Mouse (Mus musculus) liver, embryonic 14.5 days (tissue): Measurements from ENCODE around the gene Plb1. TPM values are rescaled to one million over a fixed set of nuclear protein-coding genes. Genes with fewer than 3 reads are reported as not detected.
A peak's percentile ranks its signal among the peaks of the same experiment; 100 is the strongest.

Experiments used
- ATAC-seq: fragments of 200-750 bp; cut with Nextera tagmentation; 2 replicates; pipeline ENCODE4 v1.8.0; 2017; ENCODE audit warnings: moderate number of reproducible peaks, mild to moderate bottlenecking, moderate library complexity; ENCODE audit not compliant: insufficient read depth
- DNase-seq, 3 experiments: peaks; one replicate each; pipeline ENCODE4 v3.0.0-alpha.2; 2012 to 2013; ENCODE audit warnings: low read depth in 3 of 3, low spot score in 3 of 3
- H3K27ac ChIP-seq: fragments of 300-500 bp; sonication (generic); 2 replicates; pipeline ENCODE4 v1.5.1; 2014; ENCODE audit warnings: moderate library complexity, mild to moderate bottlenecking, control low read depth, inconsistent platforms
- H3K27me3 ChIP-seq: fragments of 300-500 bp; sonication (generic); 2 replicates; pipeline ENCODE4 v1.6.1; 2014; ENCODE audit warnings: mild to moderate bottlenecking, low read length, moderate library complexity; ENCODE audit not compliant: control insufficient read depth, insufficient read depth
- H3K36me3 ChIP-seq: fragments of 300-500 bp; sonication (generic); replicated peaks from 2 replicates; pipeline ENCODE4 v1.6.1; 2014; ENCODE audit warnings: low read depth; ENCODE audit not compliant: control insufficient read depth, insufficient read depth
- H3K4me1 ChIP-seq, 2 experiments: fragments of 200-500 bp in 1 of 2; fragments of 300-500 bp in 1 of 2; sonication (generic) in 1 of 2; replicated peaks; 2 replicates each; pipeline ENCODE4 v1.6.1; 2012 to 2014; ENCODE audit warnings: antibody characterized with exemption in 1 of 2, inconsistent platforms in 1 of 2, low read length in 1 of 2; ENCODE audit not compliant: control insufficient read depth in 2 of 2, insufficient read depth in 2 of 2
- H3K4me2 ChIP-seq: fragments of 300-500 bp; sonication (generic); 2 replicates; pipeline ENCODE4 v1.6.1; 2014; ENCODE audit warnings: low read depth, mild to moderate bottlenecking, control low read depth, moderate library complexity
- H3K4me3 ChIP-seq, 2 experiments: fragments of 200-500 bp in 1 of 2; fragments of 300-500 bp in 1 of 2; sonication (generic) in 1 of 2; 2 replicates each; pipeline ENCODE4 v1.5.1; 2012 to 2014; ENCODE audit warnings: low read depth in 2 of 2, low read length in 2 of 2, mild to moderate bottlenecking in 2 of 2, control low read depth in 1 of 2, inconsistent platforms in 1 of 2, moderate library complexity in 1 of 2; ENCODE audit not compliant: insufficient read depth in 1 of 2
- H3K9ac ChIP-seq: fragments of 300-500 bp; sonication (generic); replicated peaks from 2 replicates; pipeline ENCODE4 v1.6.1; 2014; ENCODE audit warnings: mild to moderate bottlenecking, control low read depth, moderate library complexity
- H3K9me3 ChIP-seq: fragments of 300-500 bp; sonication (generic); 2 replicates; pipeline ENCODE4 v1.6.1; 2016; ENCODE audit warnings: low read length, mixed read lengths; ENCODE audit not compliant: control insufficient read depth
- CTCF ChIP-seq: IDR thresholded peaks from 2 replicates; pipeline ENCODE4 v1.5.1; 2016; ENCODE audit warnings: antibody characterized with exemption, low read depth, control low read depth
- EP300 ChIP-seq: IDR thresholded peaks from 2 replicates; pipeline ENCODE4 v1.6.1; 2016; ENCODE audit warnings: antibody characterized with exemption, low read depth
- WGBS: fragments of 180-500 bp; shearing (Covaris S2); extraction: QIAGEN DNeasy Blood & Tissue Kit; methylation state at CpG from one replicate; pipeline ENCODE4 v1.1.7; 2014; ENCODE audit not compliant: insufficient replicate concordance; 5-methylcytosine and 5-hydroxymethylcytosine counted together
- polyA plus RNA-seq, 2 experiments: library from polyadenylated mRNA; depleted of rRNA in 1 of 2; stranded (reverse) in 1 of 2; unstranded in 1 of 2; fragments of >200 nt; fragmentation: Nextera tagmentation in 1 of 2; extraction: Ambion mirVana in 1 of 2; gene quantifications; 2 replicates each; pipeline versions ENCODE4 v1.2.1 to v1.2.3; 2012 to 2014

Gene Plb1
- polyA plus RNA-seq, 2 experiments: 0.02 TPM; not detected in 1

GRCm38 (mm10) chr5:32336092-32336491 lies 103.6 kb downstream of the Plb1 start:
- WGBS: 47% methylated on average over 5 of the region's 5 CpGs
- H3K27me3 ChIP-seq: no peaks in the 10 kb centered on the region
- no peak overlapping the region for H3K4me2 ChIP-seq
- DNase-seq (no peak), ATAC-seq (no peak)
- no peak overlapping the region for H3K9ac ChIP-seq
- H3K9me3 ChIP-seq: no peaks in the 10 kb centered on the region
- no peak overlapping the region for H3K4me3 ChIP-seq
- H3K36me3 ChIP-seq: no peaks in the 10 kb centered on the region
- H3K4me1 ChIP-seq: 0 out of 4 replicates have a peak, but pooled peaks cover 0 to 3% of the 10 kb centered on the region in 2 experiments
- H3K27ac ChIP-seq: no peak overlapping the region
- TF ChIP-seq EP300: no peak
- TF ChIP-seq CTCF: no peak

DNA sequence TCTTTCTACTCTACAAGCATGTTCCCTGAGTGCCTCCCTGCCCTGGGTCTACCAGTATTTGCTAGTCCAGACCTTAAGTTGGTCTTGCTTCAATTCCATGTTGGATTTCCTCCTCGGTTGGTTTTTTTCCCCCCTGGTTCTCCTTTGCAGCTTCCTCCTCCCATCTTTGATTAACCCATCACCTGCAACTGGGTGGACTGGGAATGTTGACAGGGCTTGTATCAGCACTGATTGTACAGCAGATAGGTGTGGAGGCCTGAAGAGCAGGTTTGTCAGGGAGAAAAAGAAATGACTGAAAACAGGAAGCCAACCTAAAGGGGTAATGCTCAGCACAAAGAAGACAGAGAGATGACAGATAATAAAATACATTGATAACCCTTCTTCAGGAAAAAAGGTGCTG lies 104.8 kb downstream of the Plb1 start:
- H3K4me3 ChIP-seq: no peak overlapping the region
- no peak overlapping the region for H3K4me2 ChIP-seq
- TF ChIP-seq CTCF (no peak), EP300 (no peak)
- ATAC-seq (no peak), DNase-seq (no peak)
- no peaks in the 10 kb centered on the region for H3K36me3 ChIP-seq
- no peak overlapping the region for H3K27ac ChIP-seq
- H3K4me1 ChIP-seq: 0 out of 4 replicates have a peak, but pooled peaks cover 0 to 3% of the 10 kb centered on the region in 2 experiments
- no peaks in the 10 kb centered on the region for H3K9me3 ChIP-seq
- H3K9ac ChIP-seq: no peak overlapping the region
- WGBS: 41% methylated on average over 1 of the region's 1 CpGs
- H3K27me3 ChIP-seq: no peaks in the 10 kb centered on the region

DNA sequence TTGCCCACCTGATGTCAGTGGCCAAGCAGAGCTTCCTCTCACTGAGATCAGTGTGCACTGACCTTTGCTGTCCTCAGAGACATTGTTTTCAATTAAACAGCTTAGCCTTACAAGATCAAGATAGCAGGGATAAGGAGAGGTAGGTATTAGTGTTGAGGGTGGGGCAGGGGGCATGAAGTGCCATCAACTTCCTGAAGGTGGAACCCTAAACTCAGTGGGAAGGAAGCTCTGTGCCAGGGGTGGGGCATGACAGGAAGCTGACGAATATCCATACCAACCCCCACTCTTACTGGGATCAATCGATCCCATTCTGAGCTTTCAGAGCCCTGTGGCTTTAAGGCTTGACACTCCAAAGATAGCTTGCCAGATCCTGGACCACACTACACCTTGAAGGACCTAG lies 105.8 kb downstream of the Plb1 start:
- Histone ChIP-seq H3K4me2 (no peak overlapping the region), H3K9me3 (no peaks in the 10 kb centered on the region), H3K4me3 (no peak overlapping the region), H3K27ac (no peak overlapping the region), H3K4me1 (peaks cover 0 to 5% of the 10 kb centered on the region in 2 experiments; a peak in 1 of 4 replicates), H3K27me3 (no peaks in the 10 kb centered on the region), H3K36me3 (no peaks in the 10 kb centered on the region), H3K9ac (no peak overlapping the region)
- TF ChIP-seq CTCF (peak; percentile 38), EP300 (no peak)
- DNase-seq (no peak), ATAC-seq (no peak)
- WGBS: 21% methylated on average over 2 of the region's 2 CpGs

DNA sequence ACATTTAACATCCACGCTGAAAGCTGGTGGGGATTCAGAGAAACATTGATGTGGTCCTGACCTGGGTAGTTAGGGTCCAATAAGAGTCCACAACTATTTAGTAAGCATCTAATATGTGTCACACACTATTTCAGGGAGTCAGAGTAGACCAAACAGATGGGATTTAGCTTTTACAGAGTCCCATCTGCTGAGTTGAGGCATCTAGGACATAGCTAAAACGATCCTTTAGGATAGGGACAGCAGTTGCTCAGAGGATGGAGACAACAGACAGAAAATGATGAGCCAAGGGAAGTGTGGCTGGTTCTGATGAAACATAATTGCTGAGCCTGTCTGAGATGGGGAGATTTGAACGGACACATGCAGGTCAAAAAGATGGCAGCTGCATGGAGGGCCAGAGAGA lies 106.3 kb downstream of the Plb1 start:
- Histone ChIP-seq H3K4me1 (peaks cover 0 to 5% of the 10 kb centered on the region in 2 experiments; a peak in 1 of 4 replicates), H3K4me2 (no peak overlapping the region), H3K4me3 (no peak overlapping the region), H3K9ac (no peak overlapping the region), H3K36me3 (no peaks in the 10 kb centered on the region), H3K27me3 (no peaks in the 10 kb centered on the region), H3K27ac (no peak overlapping the region), H3K9me3 (no peaks in the 10 kb centered on the region)
- 49% methylated on average over 3 of the region's 3 CpGs for WGBS
- TF ChIP-seq CTCF (no peak), EP300 (no peak)
- ATAC-seq: no peak
- no peak for DNase-seq

DNA sequence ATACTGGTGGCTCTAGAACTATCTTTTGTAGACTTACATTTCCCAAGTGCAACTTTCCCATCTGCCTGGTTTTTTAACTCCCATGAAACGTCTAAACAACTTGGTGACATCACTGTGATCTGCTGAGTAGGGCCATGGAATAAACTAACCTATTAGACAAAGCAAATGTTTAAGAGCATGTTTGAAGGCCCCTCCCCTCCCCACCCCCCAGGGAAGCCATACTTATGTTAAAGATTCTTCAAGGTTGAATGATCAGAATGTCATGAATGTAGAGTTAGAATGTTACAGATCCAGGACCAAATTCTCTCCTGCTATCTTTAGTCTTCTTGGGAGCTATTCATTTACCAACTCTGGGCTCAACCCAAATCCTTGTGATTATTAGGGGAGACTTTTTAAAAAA lies 107.7 kb downstream of the Plb1 start:
- H3K36me3 ChIP-seq: no peaks in the 10 kb centered on the region
- 26% methylated on average over 1 of the region's 1 CpGs for WGBS
- H3K4me3 ChIP-seq: no peak overlapping the region
- H3K9me3 ChIP-seq: no peaks in the 10 kb centered on the region
- peaks cover 0 to 4% of the 10 kb centered on the region in 2 experiments; a peak in 1 of 4 replicates for H3K4me1 ChIP-seq
- no peak overlapping the region for H3K9ac ChIP-seq
- no peak overlapping the region for H3K27ac ChIP-seq
- H3K27me3 ChIP-seq: no peaks in the 10 kb centered on the region
- no peak overlapping the region for H3K4me2 ChIP-seq
- ATAC-seq: no peak
- TF ChIP-seq CTCF (no peak), EP300 (no peak)
- no peak for DNase-seq
